Mouse (Mus musculus): ENCODE measurements around the gene Fam92b. TPM values are rescaled to one million over a fixed set of nuclear protein-coding genes. Genes with fewer than 3 reads are reported as not detected.
A peak's percentile ranks its signal among the peaks of the same experiment; 100 is the strongest.

Gene Fam92b
- polyA plus RNA-seq, 1 experiment from 2014 or later = 1.3 TPM

DNA sequence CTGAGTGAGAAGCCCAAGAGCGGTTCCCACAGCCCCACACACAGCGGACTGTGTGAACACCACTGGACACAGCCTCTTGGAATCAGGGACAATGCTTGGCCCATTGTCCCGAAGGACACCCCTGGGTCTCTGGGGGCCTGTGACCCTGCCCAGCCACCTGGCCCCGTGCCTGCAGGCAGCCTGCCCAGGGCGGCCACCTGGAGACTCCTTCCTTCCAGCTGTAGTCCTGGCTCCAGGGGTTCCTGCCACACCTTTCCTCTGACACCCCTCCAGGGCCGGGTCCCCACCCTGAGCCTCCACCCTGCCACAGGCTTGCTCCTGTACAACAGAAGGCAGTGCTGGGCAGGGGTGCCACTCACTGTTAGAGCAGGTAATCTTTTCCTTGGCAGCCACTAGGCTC lies 11.2 kb upstream of the Fam92b start:
- no peaks in the 10 kb centered on the region for H3K27me3 ChIP-seq
- H3K4me1 ChIP-seq = peaks cover 51% of the 10 kb centered on the region
- no peak overlapping the region for H3K27ac ChIP-seq
- H3K36me3 ChIP-seq = no peaks in the 10 kb centered on the region
- no peak overlapping the region for H3K9ac ChIP-seq
- H3K4me2 ChIP-seq = no peak overlapping the region
- no peaks in the 10 kb centered on the region for H3K9me3 ChIP-seq
- WGBS = 78% methylated on average over 6 of the region's 6 CpGs
- H3K4me3 ChIP-seq = no peak overlapping the region
- ATAC-seq (ENCODE audit: insufficient number of reproducible peaks, insufficient read depth, low FRiP score, low TSS enrichment, low read depth) = no peak

DNA sequence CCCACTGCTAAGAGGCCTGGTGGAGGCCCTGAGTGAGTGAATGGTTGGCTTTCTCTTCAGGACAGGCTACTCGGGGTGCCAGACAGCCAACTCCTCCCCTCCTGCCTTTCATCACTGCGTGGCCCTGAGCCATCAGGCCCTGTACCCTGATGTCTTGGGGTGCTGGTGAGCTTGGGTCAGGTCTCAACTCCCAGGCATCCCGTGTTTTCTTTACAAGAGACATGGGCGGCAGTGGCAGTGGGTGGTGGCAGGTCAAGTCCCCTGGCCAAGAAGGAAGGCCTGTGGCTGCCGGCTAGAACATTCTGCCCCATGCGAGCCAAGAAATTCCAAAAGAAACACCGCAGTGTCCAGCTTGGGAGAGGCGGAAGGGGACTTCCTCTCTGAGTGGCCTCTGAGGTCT lies 9.2 kb upstream of the Fam92b start:
- ATAC-seq (ENCODE audit: insufficient number of reproducible peaks, insufficient read depth, low FRiP score, low TSS enrichment, low read depth) = no peak
- H3K27me3 ChIP-seq = no peaks in the 10 kb centered on the region
- H3K27ac ChIP-seq = no peak overlapping the region
- WGBS = 74% methylated on average over 8 of the region's 8 CpGs
- no peak overlapping the region for H3K4me3 ChIP-seq
- H3K4me2 ChIP-seq = no peak overlapping the region
- H3K9me3 ChIP-seq = no peaks in the 10 kb centered on the region
- H3K9ac ChIP-seq = no peak overlapping the region; the same call in 1 of the 2 replicates
- H3K4me1 ChIP-seq = peaks cover 44% of the 10 kb centered on the region
- no peaks in the 10 kb centered on the region for H3K36me3 ChIP-seq

GRCm38 (mm10) chr8:120184850-120185792 lies 7.9 kb upstream of the Fam92b start:
- H3K36me3 ChIP-seq = no peaks in the 10 kb centered on the region
- WGBS = 16% methylated on average over 17 of the region's 17 CpGs
- H3K4me3 ChIP-seq = no peak overlapping the region
- H3K4me2 ChIP-seq = peak overlapping the region; percentile 33
- peak overlapping the region; percentile 80 for H3K27ac ChIP-seq
- peak overlapping the region; percentile 49 for H3K9ac ChIP-seq
- no peaks in the 10 kb centered on the region for H3K27me3 ChIP-seq
- H3K9me3 ChIP-seq = no peaks in the 10 kb centered on the region
- H3K4me1 ChIP-seq = peaks cover 37% of the 10 kb centered on the region
- peak; percentile 29; the same call in 1 of the 2 replicates for ATAC-seq (ENCODE audit: insufficient number of reproducible peaks, insufficient read depth, low FRiP score, low TSS enrichment, low read depth)

- Histone ChIP-seq H3K27ac (peak overlapping the region; percentile 9; the same call in 1 of the 2 replicates), H3K9me3 (no peaks in the 10 kb centered on the region), H3K27me3 (no peaks in the 10 kb centered on the region), H3K36me3 (no peaks in the 10 kb centered on the region), H3K4me3 (no peak overlapping the region), H3K4me1 (peaks cover 38% of the 10 kb centered on the region), H3K9ac (0 out of 2 replicates have a peak overlapping the region, but pooled peaks have one; percentile 32), H3K4me2 (no peak overlapping the region)
- ATAC-seq (ENCODE audit: insufficient number of reproducible peaks, insufficient read depth, low FRiP score, low TSS enrichment, low read depth) = no peak
- 19% methylated on average over 9 of the region's 9 CpGs for WGBS
Observed at GRCm38 (mm10) chr8:120184366-120184765, 7.1 kb upstream of the Fam92b start.

DNA sequence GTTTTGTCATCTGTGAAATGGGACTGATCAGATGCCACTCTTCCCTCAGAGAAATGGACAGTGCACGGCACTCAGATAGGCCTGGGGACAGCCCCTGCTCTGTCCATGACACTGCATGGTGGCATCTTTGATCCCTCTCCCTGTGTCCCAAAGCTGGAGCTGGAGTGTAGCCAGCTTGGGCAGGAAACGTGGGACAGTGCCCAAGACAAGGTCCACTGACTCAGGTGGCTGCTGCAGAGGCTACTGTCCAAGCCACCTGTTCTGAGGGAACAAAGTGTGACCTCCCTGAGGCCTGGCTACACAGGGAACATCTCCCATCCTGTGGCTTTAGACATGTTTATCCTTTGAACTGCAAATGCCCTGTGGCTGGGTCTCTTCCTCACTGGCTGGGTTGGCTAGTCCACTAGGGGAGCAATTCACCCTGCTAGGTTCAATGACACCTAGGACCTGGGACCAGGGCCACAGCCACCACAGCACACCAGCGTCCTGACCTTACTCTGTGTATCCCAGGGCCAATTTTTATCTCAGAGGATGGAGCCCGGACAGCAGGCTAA lies 4.7 kb upstream of the Fam92b start:
- Histone ChIP-seq H3K4me2 (no peak overlapping the region), H3K27ac (no peak overlapping the region), H3K9ac (no peak overlapping the region), H3K36me3 (no peaks in the 10 kb centered on the region), H3K9me3 (no peaks in the 10 kb centered on the region), H3K27me3 (peaks cover 15% of the 10 kb centered on the region), H3K4me1 (peaks cover 61% of the 10 kb centered on the region), H3K4me3 (no peak overlapping the region)
- no peak for ATAC-seq (ENCODE audit: insufficient number of reproducible peaks, insufficient read depth, low FRiP score, low TSS enrichment, low read depth)
- 78% methylated on average over 4 of the region's 4 CpGs for WGBS

DNA sequence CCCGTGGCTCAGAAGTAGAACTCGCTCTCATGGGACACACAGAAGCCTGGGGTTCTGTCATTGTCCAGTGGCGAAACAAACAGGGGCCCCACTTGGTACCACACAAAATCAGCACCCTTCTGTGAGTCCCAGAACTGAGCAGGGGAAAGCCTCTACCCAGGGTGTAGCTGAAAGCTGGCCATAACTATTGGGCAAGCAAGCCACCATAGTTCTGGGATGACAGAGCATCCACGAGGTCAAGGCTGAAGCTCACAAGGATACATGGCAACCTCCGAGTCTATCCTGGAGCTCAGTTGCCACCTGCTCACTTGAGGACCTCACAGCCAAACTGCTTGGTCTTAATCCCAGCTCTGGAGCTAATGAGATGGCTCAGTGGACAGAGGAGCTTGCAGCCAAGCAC lies 4.0 kb upstream of the Fam92b start:
- H3K27ac ChIP-seq = no peak overlapping the region
- peaks cover 21% of the 10 kb centered on the region for H3K27me3 ChIP-seq
- H3K36me3 ChIP-seq = no peaks in the 10 kb centered on the region
- no peak overlapping the region for H3K4me3 ChIP-seq
- no peaks in the 10 kb centered on the region for H3K9me3 ChIP-seq
- no peak overlapping the region for H3K4me2 ChIP-seq
- no peak overlapping the region for H3K9ac ChIP-seq
- H3K4me1 ChIP-seq = peaks cover 62% of the 10 kb centered on the region
- 86% methylated on average over 5 of the region's 5 CpGs for WGBS
- no peak for ATAC-seq (ENCODE audit: insufficient number of reproducible peaks, insufficient read depth, low FRiP score, low TSS enrichment, low read depth)

GRCm38 (mm10) chr8:120180445-120180970 lies 3.2 kb upstream of the Fam92b start:
- no peak overlapping the region for H3K4me3 ChIP-seq
- no peak overlapping the region for H3K27ac ChIP-seq
- no peak overlapping the region for H3K9ac ChIP-seq

DNA sequence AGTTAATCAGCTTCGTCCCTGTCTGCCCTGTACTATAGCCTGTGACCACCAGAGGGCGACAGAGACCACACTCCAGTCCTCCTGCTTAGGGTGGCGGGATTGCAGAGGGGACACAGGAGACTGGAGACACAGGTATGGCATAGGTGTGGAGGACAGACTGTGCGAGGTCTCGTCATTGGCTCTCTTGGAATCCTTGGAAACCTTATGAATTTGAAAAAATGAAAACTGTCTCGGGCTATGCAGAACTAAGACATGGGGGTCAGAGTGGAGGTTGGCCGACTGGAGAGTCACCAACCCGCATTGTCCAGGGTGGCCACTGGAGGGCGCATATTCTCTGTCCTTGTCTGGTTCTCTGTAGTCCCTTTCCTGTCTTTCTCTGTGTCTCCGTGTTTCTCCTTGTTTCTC lies 1.8 kb upstream of the Fam92b start:
- no peak overlapping the region for H3K9ac ChIP-seq
- 0% methylated on average over 10 of the region's 10 CpGs for WGBS
- no peaks in the 10 kb centered on the region for H3K9me3 ChIP-seq
- peak overlapping the region; percentile 27 for H3K4me3 ChIP-seq
- H3K4me2 ChIP-seq = peak overlapping the region; percentile 57
- peaks cover 40% of the 10 kb centered on the region for H3K4me1 ChIP-seq
- H3K27me3 ChIP-seq = peaks cover 44% of the 10 kb centered on the region
- ATAC-seq (ENCODE audit: insufficient number of reproducible peaks, insufficient read depth, low FRiP score, low TSS enrichment, low read depth) = 0 out of 2 replicates have a peak, but pooled peaks have one; percentile 17
- H3K36me3 ChIP-seq = no peaks in the 10 kb centered on the region
- H3K27ac ChIP-seq = peak overlapping the region; percentile 51; the same call in 1 of the 2 replicates

More at GRCm38 (mm10) chr8:120180445-120180970, 3.2 kb upstream of the Fam92b start:
- Histone ChIP-seq H3K9me3 (no peaks in the 10 kb centered on the region), H3K4me2 (no peak overlapping the region), H3K36me3 (no peaks in the 10 kb centered on the region), H3K27me3 (peaks cover 29% of the 10 kb centered on the region), H3K4me1 (peaks cover 54% of the 10 kb centered on the region)
- no peak for ATAC-seq (ENCODE audit: insufficient number of reproducible peaks, insufficient read depth, low FRiP score, low TSS enrichment, low read depth)
- WGBS = 42% methylated on average over 7 of the region's 7 CpGs

- no peak for ATAC-seq (ENCODE audit: insufficient number of reproducible peaks, insufficient read depth, low FRiP score, low TSS enrichment, low read depth)
- WGBS = 6% methylated on average over 10 of the region's 10 CpGs
- Histone ChIP-seq H3K4me1 (peaks cover 39% of the 10 kb centered on the region), H3K9me3 (no peaks in the 10 kb centered on the region), H3K9ac (peak overlapping the region; percentile 51; the same call in 1 of the 2 replicates), H3K36me3 (no peaks in the 10 kb centered on the region), H3K4me3 (0 out of 2 replicates have a peak overlapping the region, but pooled peaks have one; percentile 10), H3K27ac (no peak overlapping the region), H3K27me3 (peaks cover 45% of the 10 kb centered on the region), H3K4me2 (peak overlapping the region; percentile 52)
Observed at GRCm38 (mm10) chr8:120178124-120178514, 853 bp upstream of the Fam92b start.

GRCm38 (mm10) chr8:120176605-120177004 lies 661 bp downstream of the Fam92b start:
- H3K27me3 ChIP-seq = peaks cover 45% of the 10 kb centered on the region
- H3K4me1 ChIP-seq = peaks cover 39% of the 10 kb centered on the region
- no peak for ATAC-seq (ENCODE audit: insufficient number of reproducible peaks, insufficient read depth, low FRiP score, low TSS enrichment, low read depth)
- H3K4me3 ChIP-seq = no peak overlapping the region
- 0 out of 2 replicates have a peak overlapping the region, but pooled peaks have one; percentile 1 for H3K9ac ChIP-seq
- no peaks in the 10 kb centered on the region for H3K36me3 ChIP-seq
- no peak overlapping the region for H3K27ac ChIP-seq
- WGBS = 22% methylated on average over 4 of the region's 4 CpGs
- no peaks in the 10 kb centered on the region for H3K9me3 ChIP-seq
- no peak overlapping the region for H3K4me2 ChIP-seq

DNA sequence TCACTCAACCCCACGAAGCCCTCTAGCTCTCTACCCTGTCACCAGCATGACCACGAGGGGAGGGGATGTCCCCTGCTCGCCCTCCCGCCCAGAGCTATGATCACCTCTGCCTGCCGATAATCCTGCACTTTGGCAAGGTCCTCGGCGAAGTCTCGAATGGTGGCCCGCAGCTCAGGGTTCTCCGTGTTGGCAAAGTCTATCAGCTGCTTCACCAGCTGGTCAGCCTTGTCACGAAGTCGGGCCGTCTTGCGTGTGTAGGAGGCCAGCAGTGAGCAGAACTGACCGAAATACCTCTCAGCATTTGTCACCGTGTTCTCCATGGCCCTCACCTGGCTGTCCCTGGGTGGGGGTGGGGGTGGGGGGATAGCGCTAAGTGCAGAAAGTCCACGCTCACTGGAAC lies 2.7 kb downstream of the Fam92b start:
- H3K4me3 ChIP-seq = no peak overlapping the region
- WGBS = 40% methylated on average over 18 of the region's 18 CpGs
- H3K4me2 ChIP-seq = no peak overlapping the region
- no peaks in the 10 kb centered on the region for H3K9me3 ChIP-seq
- no peaks in the 10 kb centered on the region for H3K36me3 ChIP-seq
- H3K27me3 ChIP-seq = peaks cover 46% of the 10 kb centered on the region
- H3K9ac ChIP-seq = no peak overlapping the region
- H3K4me1 ChIP-seq = peaks cover 32% of the 10 kb centered on the region
- no peak for ATAC-seq (ENCODE audit: insufficient number of reproducible peaks, insufficient read depth, low FRiP score, low TSS enrichment, low read depth)
- H3K27ac ChIP-seq = no peak overlapping the region
